Mouse (Mus musculus): ENCODE data around the gene Lrmp.

DNA sequence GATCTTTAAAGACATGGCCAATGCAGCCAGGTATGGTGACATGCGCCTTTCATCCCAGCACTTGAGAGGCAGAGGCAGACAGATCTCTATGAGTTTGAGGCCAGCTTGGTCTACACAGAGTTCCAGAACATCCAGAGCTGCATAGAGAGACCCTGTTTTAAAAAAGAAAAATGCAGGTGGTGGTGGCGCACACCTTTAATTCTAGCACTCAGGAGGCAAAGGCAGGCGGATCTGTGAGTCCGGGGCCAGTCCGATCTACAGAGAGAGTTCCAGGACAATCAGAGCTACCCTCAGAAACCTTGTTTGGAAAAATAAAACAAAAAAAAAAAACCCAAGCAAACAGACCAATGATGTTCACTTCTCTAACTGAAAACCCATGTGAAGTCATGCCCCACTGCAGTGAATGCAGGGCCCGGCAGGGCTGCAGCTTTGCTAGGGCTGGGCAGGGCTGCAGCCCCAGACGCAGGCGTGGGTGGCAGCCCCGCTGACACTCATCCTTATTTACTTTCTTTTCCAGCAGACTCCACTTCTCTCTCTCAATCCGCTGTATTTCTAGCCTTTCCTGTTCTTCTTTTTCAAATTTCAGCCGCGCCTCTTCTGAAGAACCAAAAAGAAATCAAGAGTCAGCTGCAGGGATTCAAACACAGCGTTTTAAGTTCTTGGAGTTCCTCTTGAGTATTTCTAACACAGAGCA, 87.1 kb downstream of the Lrmp start:
- TF ChIP-seq EP300 (IDR thresholded peaks at IDR 0.05; ENCODE audit: insufficient read depth, low read depth, low read length) (no peak), CTCF (IDR thresholded peaks at IDR 0.05; ENCODE audit: low read depth, low read length) (no peak), POLR2A (IDR thresholded peaks at IDR 0.05; ENCODE audit: insufficient read depth, low read length) (no peak)

Data from ES-Bruce4 (cell line).